Mouse (Mus musculus): ENCODE data around the gene Ube2e2. TPM values are rescaled to one million over a fixed set of nuclear protein-coding genes. Genes with fewer than 3 reads are reported as not detected.
"Not testable (repeated sequence)": the region's sequence is repeated elsewhere in the genome, so short reads cannot be mapped to it uniquely, and the experiment has no call there.

Ube2e2 gene
- polyA plus RNA-seq, 1 experiment from 2014 or later: 80.6 TPM

DNA sequence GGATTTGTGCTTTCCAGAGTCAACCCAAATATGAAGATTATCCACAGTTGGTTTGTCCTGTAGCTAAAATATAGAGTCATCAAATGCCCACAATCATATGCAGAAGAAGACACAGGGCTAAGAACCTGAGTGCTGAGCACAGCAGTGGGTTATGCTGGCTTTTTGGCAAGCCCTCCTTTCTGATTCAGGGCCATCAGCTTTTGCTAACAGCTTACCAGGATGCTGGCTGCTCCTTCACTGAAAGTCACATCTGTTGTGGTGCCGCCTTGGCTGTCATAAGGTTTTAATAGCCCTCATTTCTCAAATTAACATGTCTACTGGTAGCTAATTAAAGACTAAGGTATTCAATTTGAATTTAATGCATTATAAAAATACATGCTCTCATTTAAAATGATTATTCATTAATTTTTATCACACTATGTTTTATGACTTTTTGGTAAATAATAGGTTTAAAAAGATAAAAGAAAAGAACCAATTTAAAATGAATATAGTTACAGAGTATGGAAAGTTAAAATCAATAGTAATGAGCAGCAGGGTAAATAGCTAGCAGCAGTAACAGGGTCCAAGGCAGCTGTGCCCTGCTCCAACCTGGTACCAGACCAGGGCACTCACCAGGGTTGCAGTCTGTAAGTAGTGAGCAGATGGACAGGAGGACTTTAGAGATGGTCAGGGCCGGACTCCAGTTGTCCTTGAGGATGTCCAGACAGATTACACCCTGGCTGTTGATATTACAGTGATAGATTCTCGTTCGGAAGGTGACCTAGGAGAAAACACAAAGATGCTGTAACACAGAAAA, 307.6 kb downstream of the Ube2e2 start:
- H3K9ac ChIP-seq: no peak overlapping the region
- no peaks in the 10 kb centered on the region for H3K27me3 ChIP-seq
- ATAC-seq (ENCODE audit: insufficient number of reproducible peaks, insufficient read depth, low FRiP score, low TSS enrichment, low read depth): no peak
- WGBS: 78% methylated on average over 4 of the region's 4 CpGs
- H3K36me3 ChIP-seq: no peaks in the 10 kb centered on the region
- H3K4me3 ChIP-seq: no peak overlapping the region
- H3K4me2 ChIP-seq: no peak overlapping the region
- no peak overlapping the region for H3K27ac ChIP-seq
- H3K9me3 ChIP-seq: no peaks in the 10 kb centered on the region
- H3K4me1 ChIP-seq: no peaks in the 10 kb centered on the region

DNA sequence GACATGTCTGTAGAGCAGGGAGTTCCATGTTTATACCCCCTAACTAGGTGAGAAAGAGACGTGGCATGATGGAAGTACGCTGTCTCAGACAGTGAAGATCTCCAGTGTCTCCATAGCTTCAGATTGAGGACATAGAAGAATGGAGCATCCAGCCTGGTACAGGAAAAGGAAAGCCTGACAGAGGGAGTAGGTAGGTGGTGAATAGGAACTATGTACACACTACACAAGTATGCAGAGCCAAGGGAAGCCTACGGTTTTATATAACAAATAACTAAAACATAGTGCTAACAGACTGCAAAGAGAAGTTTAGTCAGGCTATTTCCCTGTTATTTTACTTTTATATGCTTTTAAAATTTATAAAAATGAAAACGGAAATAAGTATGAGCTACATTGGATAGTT, 312.3 kb downstream of the Ube2e2 start:
- no peaks in the 10 kb centered on the region for H3K27me3 ChIP-seq
- H3K4me3 ChIP-seq: no peak overlapping the region
- no peak for ATAC-seq (ENCODE audit: insufficient number of reproducible peaks, insufficient read depth, low FRiP score, low TSS enrichment, low read depth)
- WGBS: 89% methylated on average over 4 of the region's 4 CpGs
- H3K36me3 ChIP-seq: no peaks in the 10 kb centered on the region
- H3K4me2 ChIP-seq: no peak overlapping the region
- no peak overlapping the region for H3K27ac ChIP-seq
- no peak overlapping the region for H3K9ac ChIP-seq
- H3K4me1 ChIP-seq: no peaks in the 10 kb centered on the region
- no peaks in the 10 kb centered on the region for H3K9me3 ChIP-seq

DNA sequence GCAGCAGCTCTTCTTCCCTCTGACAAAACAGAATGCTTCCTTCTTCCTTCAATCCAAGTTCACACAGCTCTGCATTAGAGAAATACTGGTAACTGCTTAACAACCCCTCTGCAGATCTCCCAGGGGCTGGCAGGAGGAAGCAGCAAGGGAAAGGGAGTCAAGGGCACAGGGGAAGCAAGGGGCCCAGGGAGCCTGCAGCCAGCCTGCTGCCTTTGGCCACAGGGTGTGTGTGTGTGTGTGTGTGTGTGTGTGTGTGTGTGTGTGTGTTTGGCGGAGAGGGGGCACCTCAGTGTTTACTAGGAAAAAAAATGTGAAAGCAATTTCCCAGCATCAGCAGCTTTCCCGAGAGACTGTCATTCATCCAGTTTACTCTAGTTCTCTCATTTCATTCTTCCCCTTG, 319.3 kb downstream of the Ube2e2 start:
- no peaks in the 10 kb centered on the region for H3K4me1 ChIP-seq
- no peaks in the 10 kb centered on the region for H3K36me3 ChIP-seq
- no peaks in the 10 kb centered on the region for H3K27me3 ChIP-seq
- no peak overlapping the region for H3K4me2 ChIP-seq
- H3K27ac ChIP-seq: no peak overlapping the region
- no peak for ATAC-seq (ENCODE audit: insufficient number of reproducible peaks, insufficient read depth, low FRiP score, low TSS enrichment, low read depth)
- H3K4me3 ChIP-seq: no peak overlapping the region
- H3K9ac ChIP-seq: no peak overlapping the region
- WGBS: 28% methylated on average over 2 of the region's 2 CpGs
- H3K9me3 ChIP-seq: no peaks in the 10 kb centered on the region

DNA sequence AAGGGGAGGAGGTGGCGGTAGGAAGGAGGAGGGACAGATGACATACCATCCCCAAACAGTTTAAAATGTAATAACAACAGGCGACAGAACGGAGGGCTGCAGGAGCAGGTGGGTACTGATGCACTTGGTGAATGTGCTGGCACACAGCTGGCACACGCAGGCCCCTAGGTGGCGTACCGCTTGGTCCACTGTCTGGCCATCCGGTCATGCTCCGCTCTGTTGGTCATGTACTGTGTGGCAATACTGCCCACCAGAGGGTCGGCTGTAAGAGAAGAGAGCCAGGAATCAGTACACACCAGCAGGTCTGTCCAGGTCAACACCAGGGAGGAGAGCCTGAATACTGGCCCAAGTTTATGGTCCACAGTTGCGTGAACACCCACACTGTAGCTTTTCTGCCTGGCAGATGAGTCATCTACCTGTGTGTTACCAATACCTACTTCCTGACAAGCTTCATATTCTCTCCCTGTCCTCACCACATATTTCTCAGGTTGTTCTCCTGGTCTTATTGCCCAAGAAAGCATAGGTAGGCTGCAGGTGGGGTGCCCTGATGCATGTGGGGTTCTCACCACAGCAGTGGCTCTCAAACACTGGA, 319.8 kb downstream of the Ube2e2 start:
- Histone ChIP-seq H3K27me3 (no peaks in the 10 kb centered on the region), H3K4me2 (no peak overlapping the region), H3K36me3 (no peaks in the 10 kb centered on the region), H3K27ac (no peak overlapping the region), H3K4me1 (no peaks in the 10 kb centered on the region), H3K9ac (no peak overlapping the region), H3K9me3 (no peaks in the 10 kb centered on the region), H3K4me3 (no peak overlapping the region)
- 88% methylated on average over 10 of the region's 10 CpGs for WGBS
- ATAC-seq (ENCODE audit: insufficient number of reproducible peaks, insufficient read depth, low FRiP score, low TSS enrichment, low read depth): no peak

DNA sequence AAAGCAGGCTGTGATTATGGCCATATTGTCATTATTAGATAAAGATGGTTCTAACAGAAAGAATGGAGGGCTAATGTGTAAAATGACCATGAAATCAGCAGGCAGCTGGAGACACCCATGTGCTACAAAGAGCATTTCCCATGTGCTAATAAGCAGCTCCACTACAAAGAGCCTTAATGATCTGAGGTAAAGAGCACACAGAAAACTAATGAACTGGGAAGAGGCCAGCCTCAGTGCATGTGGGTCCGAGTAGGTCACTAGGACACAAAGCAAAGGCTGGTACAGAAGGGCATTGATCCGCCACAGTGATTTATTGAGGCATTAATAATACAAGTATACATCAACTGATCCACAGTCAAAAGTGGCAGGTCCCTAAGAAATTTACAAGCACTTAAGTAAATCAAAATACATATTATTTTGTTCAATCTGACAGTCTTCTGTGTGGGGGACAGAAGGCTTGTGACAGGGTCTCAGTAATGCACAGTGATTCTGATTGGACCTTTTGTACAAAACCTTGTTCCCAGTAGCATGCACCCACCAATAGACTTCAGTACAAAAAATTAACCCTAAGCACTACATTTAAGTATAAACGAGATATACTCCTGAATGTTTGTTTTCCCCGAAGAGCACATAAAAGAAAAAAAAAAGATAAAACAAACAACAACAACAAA, 320.6 kb downstream of the Ube2e2 start:
- Histone ChIP-seq H3K9me3 (no peaks in the 10 kb centered on the region), H3K4me3 (no peak overlapping the region), H3K9ac (no peak overlapping the region), H3K27me3 (no peaks in the 10 kb centered on the region), H3K36me3 (no peaks in the 10 kb centered on the region), H3K27ac (no peak overlapping the region), H3K4me2 (no peak overlapping the region), H3K4me1 (no peaks in the 10 kb centered on the region)
- whole genome bisulfite sequencing: 77% methylated on average over 4 of the region's 4 CpGs
- no peak for ATAC-seq (ENCODE audit: insufficient number of reproducible peaks, insufficient read depth, low FRiP score, low TSS enrichment, low read depth)

DNA sequence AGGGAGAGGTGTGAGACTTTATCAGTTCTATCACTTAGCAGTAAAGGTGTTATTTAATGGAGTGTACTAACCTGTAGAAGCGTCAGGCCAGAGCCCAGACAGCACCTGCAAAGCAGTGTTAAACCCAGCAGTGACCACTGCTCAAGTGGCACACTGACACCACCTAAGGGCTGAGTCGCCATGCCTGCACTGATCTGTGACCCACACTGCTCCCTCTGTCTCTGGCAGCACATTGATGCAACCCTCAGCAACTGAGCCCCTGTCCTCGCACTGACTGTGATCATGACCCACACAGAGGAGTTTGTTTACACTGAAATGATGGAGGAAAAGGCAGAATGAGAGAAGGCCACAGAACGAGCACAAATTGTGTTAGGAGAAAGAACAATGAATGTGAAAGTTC, 321.2 kb downstream of the Ube2e2 start:
- Histone ChIP-seq H3K27me3 (no peaks in the 10 kb centered on the region), H3K9ac (no peak overlapping the region), H3K36me3 (no peaks in the 10 kb centered on the region), H3K4me3 (no peak overlapping the region), H3K9me3 (no peaks in the 10 kb centered on the region), H3K4me2 (no peak overlapping the region), H3K4me1 (no peaks in the 10 kb centered on the region), H3K27ac (no peak overlapping the region)
- ATAC-seq (ENCODE audit: insufficient number of reproducible peaks, insufficient read depth, low FRiP score, low TSS enrichment, low read depth): no peak
- WGBS: 54% methylated on average over 4 of the region's 4 CpGs

DNA sequence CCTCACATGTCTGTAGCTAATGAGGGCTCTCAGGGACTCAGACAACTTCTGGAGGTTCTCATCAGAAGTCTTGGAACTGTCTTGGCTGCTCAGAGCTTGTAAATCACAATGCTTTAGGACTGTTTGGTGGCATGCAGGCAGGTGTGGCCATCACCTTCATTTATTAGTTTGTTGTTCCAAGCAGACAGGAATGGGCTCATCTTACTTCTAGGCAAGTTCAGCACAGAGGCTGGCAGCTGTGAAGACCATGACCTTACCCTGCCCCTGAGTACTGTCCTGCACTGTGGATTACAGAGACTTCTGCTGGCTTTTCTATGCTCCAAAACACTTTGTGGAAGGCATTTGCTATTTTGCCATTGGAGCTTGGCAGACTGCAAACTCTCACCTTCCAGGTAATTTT, 324.5 kb downstream of the Ube2e2 start:
- H3K9me3 ChIP-seq: no peaks in the 10 kb centered on the region
- no peak for ATAC-seq (ENCODE audit: insufficient number of reproducible peaks, insufficient read depth, low FRiP score, low TSS enrichment, low read depth)

DNA sequence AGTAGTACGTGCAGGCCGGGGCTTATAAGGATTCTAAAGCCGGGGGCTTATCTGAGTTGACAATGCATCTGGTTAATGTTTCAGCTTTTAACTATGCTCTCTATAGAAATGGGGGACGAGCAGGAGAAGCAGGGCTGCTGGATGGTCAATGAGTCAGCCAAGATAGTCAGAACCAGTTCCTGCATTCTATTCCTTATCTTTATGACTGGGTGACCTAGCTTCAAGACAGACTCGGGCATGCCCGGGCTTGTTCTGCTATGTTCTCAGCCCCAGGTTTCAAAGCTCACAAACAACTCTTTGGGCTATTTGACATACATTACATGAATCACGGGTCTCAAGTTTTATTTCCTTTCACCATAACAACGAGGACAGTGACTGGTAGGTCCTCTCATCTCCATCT, 329.1 kb downstream of the Ube2e2 start:
- not testable (repeated sequence) for H3K4me3 ChIP-seq; H3K27me3 ChIP-seq; H3K4me1 ChIP-seq; H3K4me2 ChIP-seq; H3K27ac ChIP-seq; ATAC-seq (ENCODE audit: insufficient number of reproducible peaks, insufficient read depth, low FRiP score, low TSS enrichment, low read depth); H3K9ac ChIP-seq; H3K36me3 ChIP-seq
- 88% methylated on average over 8 of the region's 8 CpGs for WGBS
- H3K9me3 ChIP-seq: peaks cover 12% of the 10 kb centered on the region

More for the DNA sequence above, 324.5 kb downstream of the Ube2e2 start:
- Histone ChIP-seq H3K9ac (no peak overlapping the region), H3K27ac (no peak overlapping the region), H3K4me2 (no peak overlapping the region), H3K4me1 (no peaks in the 10 kb centered on the region), H3K4me3 (no peak overlapping the region), H3K36me3 (no peaks in the 10 kb centered on the region), H3K27me3 (no peaks in the 10 kb centered on the region)

DNA sequence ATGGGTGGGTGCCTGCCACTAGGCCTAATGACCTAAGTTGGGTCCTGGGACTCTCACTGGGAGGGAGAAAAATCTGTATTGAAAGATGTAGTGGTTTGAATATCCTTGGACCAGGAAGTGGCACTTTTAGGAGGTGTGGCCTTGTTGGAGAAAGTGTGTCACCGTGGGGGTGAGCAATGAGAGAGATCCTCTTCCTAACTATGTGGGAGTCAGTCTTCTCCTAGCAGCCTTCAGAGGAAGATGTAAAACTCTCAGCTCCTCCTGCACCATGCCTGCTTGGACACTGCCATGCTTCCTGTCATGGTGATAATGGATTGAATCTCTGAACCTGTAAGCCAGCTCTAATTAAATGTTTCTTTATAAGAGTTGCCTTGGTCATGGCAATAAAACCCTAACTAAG, 338.8 kb downstream of the Ube2e2 start:
- no peak for ATAC-seq (ENCODE audit: insufficient number of reproducible peaks, insufficient read depth, low FRiP score, low TSS enrichment, low read depth)
- Histone ChIP-seq H3K4me2 (no peak overlapping the region), H3K27me3 (no peaks in the 10 kb centered on the region), H3K36me3 (no peaks in the 10 kb centered on the region), H3K9ac (no peak overlapping the region), H3K27ac (no peak overlapping the region), H3K4me1 (peaks cover 5% of the 10 kb centered on the region; the same call in 1 of the 2 replicates), H3K9me3 (no peaks in the 10 kb centered on the region), H3K4me3 (no peak overlapping the region)
- 64% methylated on average over 1 of the region's 1 CpGs for WGBS

DNA sequence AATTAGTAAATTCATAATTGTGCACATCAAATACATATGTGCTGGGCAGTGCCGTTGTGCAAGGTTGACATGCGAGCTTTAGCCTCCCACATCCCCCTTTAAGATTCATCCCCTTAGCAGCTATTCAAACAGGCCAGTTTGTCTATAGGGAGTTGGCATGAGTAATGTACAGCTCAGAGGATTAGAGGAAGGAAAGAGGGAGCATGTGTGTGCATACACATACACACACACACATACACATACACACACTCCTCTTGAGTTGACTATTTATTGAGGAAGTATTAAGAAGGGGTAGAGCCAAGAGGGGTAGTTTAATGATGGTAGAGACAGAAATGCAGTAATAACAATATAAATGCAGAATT, 339.5 kb downstream of the Ube2e2 start:
- Histone ChIP-seq H3K9ac (no peak overlapping the region), H3K4me2 (no peak overlapping the region), H3K4me1 (peaks cover 5% of the 10 kb centered on the region; the same call in 1 of the 2 replicates), H3K4me3 (no peak overlapping the region), H3K9me3 (no peaks in the 10 kb centered on the region), H3K36me3 (no peaks in the 10 kb centered on the region), H3K27me3 (no peaks in the 10 kb centered on the region), H3K27ac (no peak overlapping the region)
- no peak for ATAC-seq (ENCODE audit: insufficient number of reproducible peaks, insufficient read depth, low FRiP score, low TSS enrichment, low read depth)
- WGBS: 46% methylated on average over 2 of the region's 2 CpGs

DNA sequence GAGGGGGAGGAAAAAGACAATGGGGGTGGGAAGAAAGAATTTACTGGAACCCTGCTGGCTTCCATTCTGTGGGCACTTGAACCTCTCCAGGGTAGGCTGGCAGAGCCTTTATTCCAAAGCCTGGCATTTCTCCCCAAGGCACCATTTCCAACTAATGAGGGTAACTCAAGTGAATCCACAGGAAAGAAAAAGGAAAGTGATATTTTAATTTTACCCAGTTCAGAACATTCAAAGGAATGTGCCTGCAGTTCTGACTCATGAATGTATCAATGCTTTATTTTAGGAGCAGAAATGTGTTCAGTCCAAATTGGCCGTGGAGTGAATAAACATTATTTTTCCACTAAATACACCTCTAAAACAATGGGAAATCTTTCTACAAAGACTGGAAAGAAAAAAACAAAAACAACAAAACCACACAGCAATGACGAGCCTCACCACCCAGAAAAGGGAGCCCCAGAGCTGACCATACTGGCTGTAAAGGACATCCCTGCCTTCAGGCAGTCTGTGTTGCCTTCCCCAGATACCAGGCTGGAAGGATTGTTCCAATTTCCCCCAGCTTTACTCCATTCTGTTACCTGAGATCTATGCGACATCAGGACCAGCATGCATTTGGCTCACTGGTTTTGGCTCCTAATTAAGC, 340.0 kb downstream of the Ube2e2 start:
- Histone ChIP-seq H3K4me1 (peaks cover 5% of the 10 kb centered on the region; the same call in 1 of the 2 replicates), H3K9me3 (no peaks in the 10 kb centered on the region), H3K4me2 (no peak overlapping the region), H3K9ac (no peak overlapping the region), H3K4me3 (no peak overlapping the region), H3K36me3 (no peaks in the 10 kb centered on the region), H3K27ac (no peak overlapping the region), H3K27me3 (no peaks in the 10 kb centered on the region)
- 35% methylated on average over 3 of the region's 3 CpGs for WGBS
- ATAC-seq (ENCODE audit: insufficient number of reproducible peaks, insufficient read depth, low FRiP score, low TSS enrichment, low read depth): no peak
